Mouse (Mus musculus) adrenal gland, postnatal 14 days (tissue): Measurements from ENCODE around the gene Neu1. TPM values are rescaled to one million over a fixed set of nuclear protein-coding genes. Genes with fewer than 3 reads are reported as not detected.
A peak's percentile ranks its signal among the peaks of the same experiment; 100 is the strongest.
"Not testable (repeated sequence)": the region's sequence is repeated elsewhere in the genome, so short reads cannot be mapped to it uniquely, and the experiment has no call there.

Experiments
- DNase-seq: peaks from one replicate; pipeline ENCODE4 v3.0.0; 2021; ENCODE audit warnings: mixed read lengths
- total RNA-seq: library from RNA; stranded (reverse); gene quantifications from 2 replicates; pipeline ENCODE4 v1.2.3, GENCODE M21; 2021

The Neu1 gene
- total RNA-seq, 1 experiment from 2014 or later = 19.3 TPM

DNA sequence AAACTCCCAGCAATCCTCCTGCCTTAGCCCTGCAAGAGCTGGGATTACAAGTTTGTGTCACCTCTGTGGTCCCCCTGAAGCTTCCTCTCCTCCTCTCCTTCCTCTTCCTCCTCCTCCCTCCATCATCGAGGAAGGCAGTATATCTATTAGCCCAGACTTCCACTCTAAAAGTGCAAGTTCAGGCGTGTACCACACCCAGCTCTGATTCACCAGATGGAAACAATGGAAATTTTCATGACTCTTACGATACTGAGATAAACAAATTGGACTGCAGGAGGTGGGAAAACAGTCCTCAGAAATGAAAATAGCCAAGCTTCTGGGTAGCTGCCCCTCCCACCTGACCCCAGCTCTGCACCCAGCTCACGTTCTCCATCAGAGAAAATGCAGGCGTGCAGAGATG, 34.6 kb downstream of the Neu1 start:
- no peak for DNase-seq

- DNase-seq = peak; percentile 31
Measured at GRCm38 (mm10) chr17:34969822-34970221, 38.8 kb downstream of the Neu1 start, which contains the start of gene Gm20481. Gm20481 (plus strand) TSS chr17:34969912.

GRCm38 (mm10) chr17:34970850-34971249, 39.8 kb downstream of the Neu1 start:
- not testable (repeated sequence) for DNase-seq

DNA sequence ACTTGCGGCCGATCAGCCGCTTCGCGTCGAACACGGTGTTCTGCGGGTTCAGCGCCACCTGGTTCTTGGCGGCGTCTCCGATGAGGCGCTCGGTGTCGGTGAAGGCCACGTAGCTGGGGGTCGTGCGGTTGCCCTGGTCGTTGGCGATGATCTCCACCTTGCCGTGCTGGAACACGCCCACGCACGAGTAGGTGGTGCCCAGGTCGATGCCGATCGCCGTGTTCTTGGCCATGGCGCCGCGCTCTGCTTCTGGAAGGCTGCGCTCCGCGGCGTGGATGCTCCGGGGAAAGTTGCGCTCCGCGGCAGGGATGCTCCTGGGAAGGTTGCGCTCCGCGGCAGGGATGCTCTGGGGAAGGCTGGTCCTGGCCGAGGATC, 40.6 kb downstream of the Neu1 start:
- DNase-seq = not testable (repeated sequence)

GRCm38 (mm10) chr17:34972069-34972749, 41.2 kb downstream of the Neu1 start, which contains the start of the genes Hspa1a and Hspa1l:
Hspa1a (minus strand) TSS chr17:34972156.
Hspa1l (plus strand) TSS chr17:34972703.
- DNase-seq = peak; percentile 83

GRCm38 (mm10) chr17:34975581-34976492, 44.8 kb downstream of the Neu1 start:
- DNase-seq = peak; percentile 49

DNA sequence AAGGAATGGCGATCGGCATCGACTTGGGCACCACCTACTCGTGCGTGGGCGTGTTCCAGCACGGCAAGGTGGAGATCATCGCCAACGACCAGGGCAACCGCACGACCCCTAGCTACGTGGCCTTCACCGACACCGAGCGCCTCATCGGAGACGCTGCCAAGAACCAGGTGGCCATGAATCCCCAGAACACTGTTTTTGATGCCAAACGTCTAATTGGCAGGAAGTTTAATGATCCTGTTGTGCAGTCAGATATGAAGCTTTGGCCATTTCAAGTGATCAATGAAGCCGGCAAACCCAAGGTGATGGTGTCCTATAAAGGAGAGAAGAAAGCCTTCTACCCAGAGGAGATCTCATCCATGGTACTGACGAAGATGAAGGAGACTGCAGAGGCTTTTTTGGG, 45.9 kb downstream of the Neu1 start:
- no peak for DNase-seq

DNA sequence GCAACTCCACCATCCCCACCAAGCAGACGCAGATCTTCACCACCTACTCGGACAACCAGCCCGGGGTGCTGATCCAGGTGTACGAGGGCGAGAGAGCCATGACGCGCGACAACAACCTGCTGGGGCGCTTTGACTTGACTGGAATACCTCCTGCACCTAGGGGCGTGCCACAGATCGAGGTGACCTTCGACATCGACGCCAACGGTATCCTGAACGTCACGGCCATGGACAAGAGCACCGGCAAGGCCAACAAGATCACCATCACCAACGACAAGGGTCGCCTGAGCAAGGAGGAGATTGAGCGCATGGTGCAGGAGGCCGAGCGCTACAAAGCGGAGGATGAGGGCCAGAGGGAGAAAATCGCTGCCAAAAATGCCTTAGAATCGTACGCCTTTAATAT, 47.2 kb downstream of the Neu1 start:
- no peak for DNase-seq

DNA sequence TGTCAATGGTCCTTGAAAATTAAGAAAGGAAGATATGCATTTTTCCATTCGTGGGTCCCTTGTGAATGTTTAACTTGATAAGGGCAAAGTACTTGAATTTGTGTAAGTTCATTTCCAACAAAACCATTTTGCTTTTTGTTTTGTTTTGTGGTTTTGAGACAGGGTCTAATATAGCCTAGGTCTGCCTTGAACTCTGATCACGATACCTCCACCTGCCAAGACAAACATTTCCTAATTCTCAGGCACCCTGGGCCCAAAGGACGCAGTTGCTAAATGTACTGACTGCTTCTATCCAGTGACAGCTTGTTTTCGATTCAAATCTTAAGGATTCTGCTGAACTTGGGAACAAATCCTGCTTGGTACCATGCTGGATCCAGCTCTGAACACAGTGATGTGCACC, 48.6 kb downstream of the Neu1 start:
- DNase-seq = no peak

GRCm38 (mm10) chr17:34980655-34981054, 49.6 kb downstream of the Neu1 start:
- peak; percentile 45 for DNase-seq

DNA sequence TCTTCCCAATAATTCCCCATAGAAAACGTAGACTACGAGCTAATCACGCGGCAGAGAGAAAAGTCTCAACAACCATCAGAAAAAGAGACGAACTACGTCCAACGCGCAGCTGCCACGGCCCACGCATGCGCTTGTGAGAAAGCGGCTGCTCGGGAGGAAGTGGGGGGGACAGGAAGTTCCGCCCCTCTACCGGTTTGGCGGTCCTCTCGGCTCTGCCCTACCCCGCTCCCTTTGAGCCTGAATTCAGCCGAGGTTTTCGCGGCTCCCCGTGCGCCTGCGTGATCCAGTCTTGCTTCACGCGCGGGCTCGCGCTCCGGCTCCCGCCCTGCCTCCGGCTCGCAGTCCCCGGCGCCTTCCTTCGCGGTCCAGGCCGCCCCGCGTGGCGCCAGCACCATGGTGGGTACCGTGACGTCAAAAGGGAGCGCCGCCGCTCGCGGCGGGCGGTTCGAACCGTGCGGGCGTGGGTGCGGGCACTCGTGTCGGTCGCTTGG, 50.7 kb downstream of the Neu1 start, which contains the start of gene Lsm2:
Gene Lsm2 (plus strand): TSS at position 173 of the 491 bp plus-strand sequence.
- peak; percentile 94 for DNase-seq

DNA sequence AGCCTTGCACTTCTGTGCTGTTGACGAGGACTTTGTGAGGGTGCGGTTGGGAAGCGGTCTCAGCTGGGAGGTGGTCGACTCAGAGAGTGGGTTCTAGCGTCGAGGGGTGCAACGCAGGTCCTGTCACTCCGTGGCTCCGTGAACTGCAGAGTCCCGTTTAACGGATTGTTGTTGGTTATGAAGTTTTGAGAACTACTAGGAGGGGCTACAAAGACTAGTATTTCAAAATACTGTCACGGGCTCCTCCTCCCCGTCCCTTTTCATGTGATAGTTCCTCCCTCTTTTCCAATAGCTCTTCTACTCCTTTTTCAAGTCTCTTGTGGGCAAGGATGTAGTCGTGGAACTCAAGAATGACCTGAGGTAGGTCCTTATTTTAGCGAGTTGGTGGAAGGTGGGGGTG, 51.3 kb downstream of the Neu1 start:
- no peak for DNase-seq

DNA sequence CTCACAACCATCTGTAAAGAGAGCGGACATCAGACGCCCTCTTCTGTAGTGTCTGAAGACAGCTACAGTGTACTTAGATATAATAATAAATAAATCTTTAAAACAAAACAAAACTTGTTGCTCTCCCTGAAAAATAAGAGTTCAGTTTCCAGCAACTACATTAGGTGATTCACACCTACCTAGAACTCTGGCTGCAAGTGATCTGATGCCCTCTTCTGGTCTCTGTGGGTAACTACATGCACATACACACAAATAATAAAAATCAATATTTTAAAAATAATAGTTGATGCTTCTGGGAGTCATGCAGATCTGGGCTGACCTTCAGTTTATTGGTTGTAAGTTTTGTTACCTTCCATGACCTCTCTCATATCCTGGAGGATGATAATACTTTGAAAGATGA, 53.2 kb downstream of the Neu1 start:
- DNase-seq = no peak

Other genes with a start within 250 kb of the Neu1 start
- 110 and 152 TPM in 2 replicates for gene C4b, start 187.4 kb upstream of the Neu1 start, total RNA-seq
- 3,653 and 3,825 TPM in 2 replicates for gene Cyp21a1, start 126.7 kb upstream of the Neu1 start, total RNA-seq
- gene Stk19, start 94.3 kb upstream of the Neu1 start, total RNA-seq = 38.0 and 38.6 TPM in 2 replicates
- 65.0 and 65.5 TPM in 2 replicates for gene Dxo, start 94.2 kb upstream of the Neu1 start, total RNA-seq
- gene Skiv2l, start 81.0 kb upstream of the Neu1 start, total RNA-seq = 55.0 and 60.0 TPM in 2 replicates
- gene Nelfe, start 80.9 kb upstream of the Neu1 start, total RNA-seq = 54.4 and 58.4 TPM in 2 replicates
- 36.2 and 180 TPM in 2 replicates for gene Cfb, start 68.7 kb upstream of the Neu1 start, total RNA-seq
- gene Zbtb12, start 51.8 kb upstream of the Neu1 start, total RNA-seq = 13.8 and 15.2 TPM in 2 replicates
- not detected in 2 replicates for gene Gm20547, start 49.2 kb upstream of the Neu1 start, total RNA-seq
- 43.2 and 54.5 TPM in 2 replicates for gene C2, start 33.0 kb upstream of the Neu1 start, total RNA-seq
- 112 and 134 TPM in 2 replicates for gene Ehmt2, start 32.8 kb upstream of the Neu1 start, total RNA-seq
- gene Slc44a4, start 16.8 kb upstream of the Neu1 start, total RNA-seq = 1.5 and 1.7 TPM in 2 replicates
- gene Hspa1b, start 28.0 kb downstream of the Neu1 start, total RNA-seq = 29.6 and 90.6 TPM in 2 replicates
- gene Gm20481, start 38.7 kb downstream of the Neu1 start, total RNA-seq = not detected in 2 replicates
- 12.7 and 38.7 TPM in 2 replicates for gene Hspa1a, start 40.9 kb downstream of the Neu1 start, total RNA-seq
- gene Hspa1l, start 41.5 kb downstream of the Neu1 start, total RNA-seq = 0.34 and 0.37 TPM in 2 replicates
- gene Lsm2, start 50.6 kb downstream of the Neu1 start, total RNA-seq = 39.4 and 44.2 TPM in 2 replicates
- gene Vars, start 69.7 kb downstream of the Neu1 start, total RNA-seq = 55.3 and 71.7 TPM in 2 replicates
- 0.85 and 1.2 TPM in 2 replicates for gene Vwa7, start 85.3 kb downstream of the Neu1 start, total RNA-seq
- 1.3 and 1.7 TPM in 2 replicates for gene Sapcd1, start 96.8 kb downstream of the Neu1 start, total RNA-seq
- 1.8 and 3.6 TPM in 2 replicates for gene Msh5, start 115.5 kb downstream of the Neu1 start, total RNA-seq
- 83.0 and 109 TPM in 2 replicates for gene Clic1, start 118.7 kb downstream of the Neu1 start, total RNA-seq
- 24.2 and 30.6 TPM in 2 replicates for gene Ddah2, start 127.8 kb downstream of the Neu1 start, total RNA-seq
- not detected in 2 replicates for gene Ly6g6c, start 134.1 kb downstream of the Neu1 start, total RNA-seq
- gene Mpig6b, start 134.9 kb downstream of the Neu1 start, total RNA-seq = 0.26 and 0.71 TPM in 2 replicates
- gene Ly6g6e, start 145.6 kb downstream of the Neu1 start, total RNA-seq = not detected in 2 replicates
- gene Ly6g6d, start 146.8 kb downstream of the Neu1 start, total RNA-seq = 1.1 and 1.7 TPM in 2 replicates
- gene Ly6g6f, start 154.4 kb downstream of the Neu1 start, total RNA-seq = not detected in 2 replicates
- 69.7 and 76.3 TPM in 2 replicates for gene Abhd16a, start 158.0 kb downstream of the Neu1 start, total RNA-seq
- not detected in 2 replicates for gene Ly6g5c, start 177.0 kb downstream of the Neu1 start, total RNA-seq
- 0.33 and 1.1 TPM in 2 replicates for gene Ly6g5b, start 184.2 kb downstream of the Neu1 start, total RNA-seq
- 11.3 and 12.3 TPM in 2 replicates for gene Gpank1, start 190.2 kb downstream of the Neu1 start, total RNA-seq
- 210 and 214 TPM in 2 replicates for gene Csnk2b, start 190.8 kb downstream of the Neu1 start, total RNA-seq
- 23.6 and 24.8 TPM in 2 replicates for gene D17H6S53E, start 195.1 kb downstream of the Neu1 start, total RNA-seq
- 3.3 and 35.6 TPM in 2 replicates for gene Apom, start 200.8 kb downstream of the Neu1 start, total RNA-seq
- 357 and 375 TPM in 2 replicates for gene Bag6, start 203.9 kb downstream of the Neu1 start, total RNA-seq
- gene Prrc2a, start 233.6 kb downstream of the Neu1 start, total RNA-seq = 246 and 247 TPM in 2 replicates
- gene Aif1, start 244.8 kb downstream of the Neu1 start, total RNA-seq = 3.3 and 5.6 TPM in 2 replicates